In genomic region chrX:73458877-73459392, GRCm38 (mm10) we compare ENCODE assay signal across 8 mouse cellular contexts. TPM values are rescaled to one million over a fixed set of nuclear protein-coding genes. Genes with fewer than 3 reads are reported as not detected.
DNase-seq lines count a peak whose midpoint lies in the region; ATAC-seq lines count a peak whose summit lies in the region.

Haus7 (minus strand) TSS chrX:73459044.

- intact Hi-C loops in gastrocnemius, postnatal 14 days (cut with DNase I; ENCODE audit: low total_unique reads), result loop anchor here (5.0 kb wide), 1 partner anchor 33 kb away; no protein-coding TSS in a partner anchor
- intact Hi-C loops in left cerebral cortex, postnatal 10 days (cut with DNase I), result loop anchor here (5.0 kb wide), 1 partner anchor 33 kb away; no protein-coding TSS in a partner anchor

- peak; percentile 95 for DNase-seq in adrenal gland, adult (ENCODE audit: inconsistent age in 2 of 2, low spot score in 1 of 2)
- peak; percentile 93 for DNase-seq in embryo, embryonic 10.5 days (ENCODE audit: low spot score)
- peak; percentile 92 for DNase-seq in gastrocnemius, postnatal 14 days
- DNase-seq in left cerebral cortex, postnatal 10 days (ENCODE audit: extremely low spot score in 1 of 2, low spot score in 2 of 2), result peak; percentile 89 to 95
- DNase-seq in right cerebral cortex, postnatal 25 days, result peak; percentile 91
- DNase-seq in urinary bladder, postnatal 4 days (ENCODE audit: low spot score in 2 of 2), result peak; percentile 89 to 91

- ATAC-seq in inflammation-experienced regulatory T-cells, adult 6 months, result peak; percentile 98
- peak; percentile 100 for ATAC-seq in megakaryocyte-erythroid progenitor cell, adult 5-6 weeks (replicated peaks; ENCODE audit: low FRiP score, low TSS enrichment, poor library complexity, severe bottlenecking)

RNA-seq across cellular contexts. Expression of gene Haus7, which starts in this region (rescaled TPM):
- total RNA-seq in gastrocnemius, postnatal 14 days (2021), result 10 to 100 TPM; 15.7 to 20.4 TPM
- polyA plus RNA-seq in inflammation-experienced regulatory T-cells, adult 6 months (2017; shearing (Covaris generic)), result 10 to 100 TPM; 28.7 to 40.7 (median 32.3) TPM
- 10 to 100 TPM; 13.7 to 15.0 TPM for total RNA-seq in left cerebral cortex, postnatal 10 days (2021)
- total RNA-seq in megakaryocyte-erythroid progenitor cell, adult 5-6 weeks (2014; fragmentation: Nextera tagmentation), result 37.5 and 56.0 TPM in 2 replicates
- total RNA-seq in megakaryocyte-erythroid progenitor cell, adult 5-6 weeks (2017), result 81.1 and 85.6 TPM in 2 replicates

Comparison
In these comparisons a context has a peak if more than half of its experiments do, and no peak if none do; other contexts are left out.
1. Peak in every context shown above with its lines: DNase-seq and ATAC-seq.